Mouse (Mus musculus): ENCODE measurements around the gene Nsmce4a. TPM values are rescaled to one million over a fixed set of nuclear protein-coding genes. Genes with fewer than 3 reads are reported as not detected.

Nsmce4a gene
- polyA plus RNA-seq, 1 experiment from 2014 or later: 79.4 TPM

GRCm38 (mm10) chr7:130523451-130523850 is 49.5 kb downstream of the Nsmce4a start:
- Histone ChIP-seq H3K4me1 (peaks cover 5% of the 10 kb centered on the region), H3K4me2 (no peak overlapping the region), H3K4me3 (no peak overlapping the region), H3K9me3 (no peaks in the 10 kb centered on the region), H3K27me3 (replicated peaks) (no peaks in the 10 kb centered on the region), H3K36me3 (replicated peaks) (no peaks in the 10 kb centered on the region), H3K27ac (no peak overlapping the region), H3K9ac (no peak overlapping the region)
- 94% methylated on average over 8 of the region's 8 CpGs for WGBS
- no peak for ATAC-seq (replicated peaks)

- Histone ChIP-seq H3K4me3 (no peak overlapping the region), H3K27ac (no peak overlapping the region), H3K9ac (no peak overlapping the region), H3K36me3 (replicated peaks) (no peaks in the 10 kb centered on the region), H3K27me3 (replicated peaks) (no peaks in the 10 kb centered on the region), H3K4me1 (peaks cover 26% of the 10 kb centered on the region), H3K9me3 (no peaks in the 10 kb centered on the region), H3K4me2 (no peak overlapping the region)
- 93% methylated on average over 14 of the region's 14 CpGs for WGBS
- ATAC-seq (replicated peaks): no peak
These were observed 52.0 kb downstream of the Nsmce4a start for GRCm38 (mm10) chr7:130520812-130521422.

DNA sequence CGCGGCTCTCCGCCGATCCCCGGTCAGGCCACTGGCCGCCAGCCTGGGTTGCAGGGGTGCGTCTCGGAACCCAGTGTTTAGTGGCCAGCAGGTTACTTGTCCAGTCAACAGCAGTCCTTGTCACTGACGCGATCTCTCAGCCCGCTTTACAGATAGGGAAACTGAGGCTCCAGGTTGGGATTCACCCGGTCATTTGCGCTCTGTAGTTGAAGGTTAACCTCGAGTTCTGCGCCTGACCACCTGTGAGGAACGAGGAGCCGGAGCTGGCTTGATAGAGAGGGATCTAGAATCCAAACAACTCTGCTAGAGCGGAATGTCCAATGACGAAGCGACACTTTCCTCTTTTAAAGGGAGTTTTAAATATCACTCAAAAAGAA is 52.9 kb downstream of the Nsmce4a start, which contains the start of gene Ate1:
Gene Ate1, minus strand, starts transcription at position 321 of the 377 bp plus-strand sequence.
- H3K4me1 ChIP-seq: peaks cover 26% of the 10 kb centered on the region
- H3K27me3 ChIP-seq (replicated peaks): no peaks in the 10 kb centered on the region
- peak within 1 kb of the TSS; percentile 87 for H3K4me2 ChIP-seq
- H3K9ac ChIP-seq: peak within 1 kb of the TSS; percentile 96
- ATAC-seq (replicated peaks): no peak
- 0 out of 2 replicates have a peak, but pooled peaks cover 2% of the 10 kb centered on the region for H3K36me3 ChIP-seq (replicated peaks)
- H3K4me3 ChIP-seq: peak within 1 kb of the TSS; percentile 87
- WGBS: 20% methylated on average over 20 of the region's 20 CpGs
- H3K27ac ChIP-seq: peak within 1 kb of the TSS; percentile 97
- no peaks in the 10 kb centered on the region for H3K9me3 ChIP-seq

- H3K4me1 ChIP-seq: peaks cover 26% of the 10 kb centered on the region
- H3K36me3 ChIP-seq (replicated peaks): 0 out of 2 replicates have a peak, but pooled peaks cover 3% of the 10 kb centered on the region
- H3K9me3 ChIP-seq: no peaks in the 10 kb centered on the region
- H3K27me3 ChIP-seq (replicated peaks): no peaks in the 10 kb centered on the region
- peak; percentile 99 for ATAC-seq (replicated peaks)
- peak overlapping the region; percentile 96 for H3K9ac ChIP-seq
- H3K27ac ChIP-seq: peak overlapping the region; percentile 97
- under 1% methylated on average over 89 of the region's 90 CpGs for WGBS
- peak overlapping the region; percentile 87 for H3K4me3 ChIP-seq
- H3K4me2 ChIP-seq: peak overlapping the region; percentile 87
These were observed 53.5 kb downstream of the Nsmce4a start for GRCm38 (mm10) chr7:130519096-130520048.

DNA sequence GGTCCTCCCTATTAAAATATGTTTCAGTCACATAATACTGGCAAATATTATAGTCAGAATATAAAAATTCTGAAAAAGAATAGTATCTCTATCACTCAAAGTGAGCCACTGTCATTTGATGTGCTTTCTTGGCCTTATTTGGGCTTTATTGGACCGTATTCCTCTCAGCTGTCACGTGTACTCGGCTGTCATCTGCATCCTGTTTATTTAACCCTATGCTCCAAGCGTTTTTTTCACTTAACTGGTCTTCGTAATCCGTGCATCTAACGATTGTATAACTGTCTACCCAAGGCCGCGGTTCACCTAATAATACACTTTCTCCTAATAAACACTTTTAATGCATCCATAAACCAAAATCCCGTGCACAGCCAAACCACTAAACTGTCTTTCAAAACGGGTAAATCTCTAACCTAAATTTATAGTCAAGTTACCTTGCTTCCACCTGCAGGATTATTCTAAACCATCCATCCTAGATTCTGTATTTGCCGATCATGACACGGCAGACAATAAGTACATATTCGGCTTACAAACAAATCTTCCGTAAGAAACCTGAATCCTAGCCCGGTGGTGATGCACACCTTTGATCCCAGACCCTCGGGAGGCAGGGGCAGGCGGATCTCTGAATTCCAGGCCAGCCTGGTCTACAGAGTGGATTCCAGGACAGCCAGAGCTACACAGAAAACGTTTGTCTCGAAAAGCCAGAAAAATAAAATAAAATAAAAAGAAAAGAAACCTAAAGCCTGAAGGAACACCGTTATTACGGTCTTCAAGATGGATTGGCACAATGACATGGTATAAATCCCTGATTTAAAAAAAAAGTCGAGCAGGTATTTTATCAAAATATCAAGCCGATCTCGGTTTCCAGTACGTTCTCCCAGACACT is 54.5 kb downstream of the Nsmce4a start:
- WGBS: 41% methylated on average over 26 of the region's 26 CpGs
- H3K4me3 ChIP-seq: peak overlapping the region; percentile 87

GRCm38 (mm10) chr7:130510243-130510642 is 62.7 kb downstream of the Nsmce4a start:
- peaks cover 26% of the 10 kb centered on the region; the same call in 1 of the 2 replicates for H3K36me3 ChIP-seq (replicated peaks)

More for the DNA sequence above, 54.5 kb downstream of the Nsmce4a start:
- ATAC-seq (replicated peaks): no peak
- H3K9ac ChIP-seq: peak overlapping the region; percentile 96
- H3K27ac ChIP-seq: peak overlapping the region; percentile 97
- no peaks in the 10 kb centered on the region for H3K9me3 ChIP-seq
- H3K4me2 ChIP-seq: peak overlapping the region; percentile 87
- H3K4me1 ChIP-seq: peaks cover 26% of the 10 kb centered on the region
- H3K36me3 ChIP-seq (replicated peaks): 0 out of 2 replicates have a peak, but pooled peaks cover 3% of the 10 kb centered on the region
- H3K27me3 ChIP-seq (replicated peaks): no peaks in the 10 kb centered on the region

GRCm38 (mm10) chr7:130503006-130503405 is 69.9 kb downstream of the Nsmce4a start:
- Histone ChIP-seq H3K4me2 (no peak overlapping the region), H3K9me3 (no peaks in the 10 kb centered on the region), H3K27ac (no peak overlapping the region), H3K9ac (no peak overlapping the region), H3K27me3 (replicated peaks) (no peaks in the 10 kb centered on the region), H3K36me3 (replicated peaks) (peaks cover 33% of the 10 kb centered on the region), H3K4me1 (no peaks in the 10 kb centered on the region), H3K4me3 (no peak overlapping the region)
- whole genome bisulfite sequencing: 96% methylated on average over 5 of the region's 5 CpGs
- no peak for ATAC-seq (replicated peaks)

More at GRCm38 (mm10) chr7:130510243-130510642, 62.7 kb downstream of the Nsmce4a start:
- Histone ChIP-seq H3K27me3 (replicated peaks) (no peaks in the 10 kb centered on the region), H3K4me3 (no peak overlapping the region), H3K4me2 (no peak overlapping the region), H3K9ac (no peak overlapping the region), H3K27ac (no peak overlapping the region), H3K4me1 (no peaks in the 10 kb centered on the region), H3K9me3 (no peaks in the 10 kb centered on the region)
- ATAC-seq (replicated peaks): no peak
- 96% methylated on average over 5 of the region's 5 CpGs for WGBS

- no peak for ATAC-seq (replicated peaks)
- no peaks in the 10 kb centered on the region for H3K27me3 ChIP-seq (replicated peaks)
- 80% methylated on average over 1 of the region's 1 CpGs for WGBS
These were observed 71.4 kb downstream of the Nsmce4a start for GRCm38 (mm10) chr7:130501499-130501898.

DNA sequence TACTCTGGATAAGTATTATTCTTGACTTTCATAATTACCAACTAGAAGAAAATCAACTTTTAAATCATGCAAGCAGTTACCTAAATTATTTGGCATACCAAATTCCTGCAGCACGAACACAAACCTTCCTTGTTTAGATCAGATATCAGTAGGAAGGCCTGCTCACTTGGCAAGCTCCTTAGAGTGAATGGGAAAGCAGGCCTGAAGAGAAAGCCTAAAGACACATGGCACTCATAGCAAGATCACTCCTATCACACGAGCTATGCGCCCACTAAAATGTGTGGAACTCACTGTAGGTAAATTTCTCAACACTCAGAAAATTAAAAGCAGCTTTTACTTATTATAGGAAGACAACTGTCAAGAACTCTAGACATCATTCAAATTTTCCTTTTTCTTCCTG is 79.6 kb downstream of the Nsmce4a start:
- no peak overlapping the region for H3K9ac ChIP-seq
- no peaks in the 10 kb centered on the region for H3K9me3 ChIP-seq
- H3K36me3 ChIP-seq (replicated peaks): peaks cover 3% of the 10 kb centered on the region; the same call in 1 of the 2 replicates
- H3K27me3 ChIP-seq (replicated peaks): no peaks in the 10 kb centered on the region
- no peaks in the 10 kb centered on the region for H3K4me1 ChIP-seq
- no peak overlapping the region for H3K27ac ChIP-seq
- 84% methylated on average over 3 of the region's 3 CpGs for WGBS
- no peak overlapping the region for H3K4me3 ChIP-seq
- no peak for ATAC-seq (replicated peaks)
- no peak overlapping the region for H3K4me2 ChIP-seq

More at GRCm38 (mm10) chr7:130501499-130501898, 71.4 kb downstream of the Nsmce4a start:
- H3K27ac ChIP-seq: no peak overlapping the region
- no peak overlapping the region for H3K4me2 ChIP-seq
- H3K4me1 ChIP-seq: no peaks in the 10 kb centered on the region
- H3K4me3 ChIP-seq: no peak overlapping the region
- no peak overlapping the region for H3K9ac ChIP-seq
- H3K9me3 ChIP-seq: no peaks in the 10 kb centered on the region
- H3K36me3 ChIP-seq (replicated peaks): peaks cover 26% of the 10 kb centered on the region

GRCm38 (mm10) chr7:130492026-130492425 is 80.9 kb downstream of the Nsmce4a start:
- Histone ChIP-seq H3K36me3 (replicated peaks) (no peaks in the 10 kb centered on the region; the same call in 1 of the 2 replicates), H3K9me3 (no peaks in the 10 kb centered on the region), H3K9ac (no peak overlapping the region), H3K4me1 (no peaks in the 10 kb centered on the region), H3K27ac (no peak overlapping the region), H3K27me3 (replicated peaks) (no peaks in the 10 kb centered on the region), H3K4me2 (no peak overlapping the region), H3K4me3 (no peak overlapping the region)
- no peak for ATAC-seq (replicated peaks)

All from midbrain, embryonic 15.5 days (tissue).